Mouse (Mus musculus): ENCODE results near the gene Uqcr11.
A peak's percentile ranks its signal among the peaks of the same experiment; 100 is the strongest.

Uqcr11 gene

GRCm38 (mm10) chr10:80431570-80432386, 25.1 kb upstream of the Uqcr11 start:
- DNase-seq (ENCODE audit: low spot score): no peak

- DNase-seq (ENCODE audit: low spot score): no peak
These were observed 23.8 kb upstream of the Uqcr11 start for GRCm38 (mm10) chr10:80430375-80430980.

DNA sequence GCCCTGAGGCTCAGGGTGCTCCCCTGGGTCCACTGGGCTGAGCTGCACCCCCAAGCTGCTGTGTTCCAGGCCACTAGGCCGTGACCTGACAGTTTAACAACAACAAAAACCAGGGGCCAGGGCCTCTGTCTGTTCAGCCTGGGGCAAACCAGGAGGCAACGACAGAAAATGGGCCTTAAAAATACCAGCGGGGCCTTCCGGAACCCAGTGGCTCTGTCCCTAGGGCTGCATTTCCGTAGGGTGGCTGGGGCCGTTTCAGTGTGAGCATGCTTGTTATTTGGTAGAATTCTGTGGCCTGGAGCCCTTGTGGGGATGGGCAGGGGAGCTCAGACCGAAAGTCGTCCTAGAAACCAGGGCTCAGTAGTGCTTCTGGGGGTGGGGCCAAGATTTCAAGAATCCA, 23.2 kb upstream of the Uqcr11 start:
- no peak for DNase-seq (ENCODE audit: low spot score)

DNA sequence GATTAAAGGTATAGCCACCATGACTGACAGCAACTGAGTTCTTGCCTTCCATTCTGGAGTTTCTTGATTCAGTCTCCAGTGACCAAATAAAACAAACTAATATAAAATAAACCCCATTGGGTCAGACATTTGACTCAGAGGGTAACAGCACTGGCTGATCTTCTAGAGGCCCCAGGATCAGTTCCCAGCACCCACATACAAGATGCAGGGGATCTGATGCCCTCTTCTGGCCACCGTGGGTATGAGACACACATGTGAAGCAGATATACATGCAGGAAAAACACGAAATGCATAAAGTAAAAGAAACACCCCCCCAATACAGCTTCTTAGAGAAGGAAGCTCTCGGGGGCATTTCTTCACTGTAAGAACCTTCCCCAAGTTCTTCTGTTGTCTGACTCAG, 18.4 kb upstream of the Uqcr11 start:
- no peak for DNase-seq (ENCODE audit: low spot score)

- DNase-seq (ENCODE audit: low spot score): no peak
These were observed 16.9 kb upstream of the Uqcr11 start for GRCm38 (mm10) chr10:80423562-80423961.

GRCm38 (mm10) chr10:80421651-80422472, 15.2 kb upstream of the Uqcr11 start:
- DNase-seq (ENCODE audit: low spot score): no peak

GRCm38 (mm10) chr10:80421208-80421607, 14.6 kb upstream of the Uqcr11 start:
- no peak for DNase-seq (ENCODE audit: low spot score)

GRCm38 (mm10) chr10:80420729-80421128, 14.1 kb upstream of the Uqcr11 start:
- DNase-seq (ENCODE audit: low spot score): no peak

DNA sequence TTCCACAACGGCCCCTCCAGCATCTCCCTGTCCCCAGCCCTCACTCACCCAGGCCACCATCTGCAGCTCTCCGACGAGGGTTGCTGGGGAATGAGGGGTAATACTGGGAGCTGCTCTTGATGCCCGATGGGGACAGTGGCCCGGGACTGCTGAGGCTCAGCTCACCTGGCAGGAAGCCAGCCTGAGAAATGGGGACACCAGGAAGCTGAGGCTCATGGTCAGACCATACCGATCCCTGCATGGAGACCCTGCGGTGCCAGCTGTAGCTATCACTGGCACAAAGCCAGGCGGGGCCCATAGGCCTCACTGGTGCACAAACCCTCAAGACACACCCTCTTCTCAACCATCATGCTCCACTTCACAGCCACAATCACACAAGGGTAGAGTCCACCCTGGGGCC, 12.8 kb upstream of the Uqcr11 start:
- no peak for DNase-seq (ENCODE audit: low spot score)

- no peak for DNase-seq (ENCODE audit: low spot score)
These were observed 11.7 kb upstream of the Uqcr11 start for GRCm38 (mm10) chr10:80418311-80418710.

DNA sequence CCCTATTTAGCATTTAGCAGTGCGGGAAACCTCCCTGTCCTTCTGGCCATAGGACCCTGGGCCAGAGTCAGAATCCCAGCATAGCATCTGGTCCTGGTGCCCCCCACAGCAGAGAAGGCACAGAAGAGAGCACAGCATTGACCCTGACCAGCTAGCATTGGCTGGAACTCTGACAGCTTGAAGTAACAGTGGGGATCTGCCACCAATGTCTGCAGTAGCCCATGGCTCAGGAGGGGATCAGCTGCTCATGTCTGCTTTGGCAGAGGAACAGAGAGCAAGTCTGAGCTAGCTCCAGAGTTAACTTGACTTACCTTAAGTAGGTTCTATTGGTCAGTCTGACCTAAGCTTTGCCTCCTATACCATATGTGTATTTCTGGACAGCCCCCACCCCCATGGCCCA, 11.2 kb upstream of the Uqcr11 start:
- no peak for DNase-seq (ENCODE audit: low spot score)

DNA sequence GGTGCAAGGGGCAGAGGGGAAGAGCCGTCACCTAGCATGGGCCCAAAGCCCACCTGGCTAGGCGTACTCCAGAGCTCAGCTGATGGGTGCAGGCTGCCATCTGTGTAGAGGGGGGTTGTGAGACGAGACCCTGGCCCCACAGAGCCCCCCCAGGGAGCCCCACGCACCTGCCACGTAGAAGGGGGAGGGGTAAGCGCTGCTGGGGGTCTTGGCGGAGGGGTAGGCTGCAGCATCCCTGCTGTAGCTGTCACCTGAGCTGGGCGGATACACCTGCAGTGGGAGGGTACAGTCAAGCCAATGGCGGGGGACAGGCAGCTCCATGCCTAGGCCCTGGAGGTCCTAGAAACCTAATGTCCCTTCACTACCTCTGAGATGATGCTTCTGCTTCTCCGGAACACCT, 10.7 kb upstream of the Uqcr11 start:
- DNase-seq (ENCODE audit: low spot score): no peak

- no peak for DNase-seq (ENCODE audit: low spot score)
These were observed 8.9 kb upstream of the Uqcr11 start for GRCm38 (mm10) chr10:80415566-80415965.

DNA sequence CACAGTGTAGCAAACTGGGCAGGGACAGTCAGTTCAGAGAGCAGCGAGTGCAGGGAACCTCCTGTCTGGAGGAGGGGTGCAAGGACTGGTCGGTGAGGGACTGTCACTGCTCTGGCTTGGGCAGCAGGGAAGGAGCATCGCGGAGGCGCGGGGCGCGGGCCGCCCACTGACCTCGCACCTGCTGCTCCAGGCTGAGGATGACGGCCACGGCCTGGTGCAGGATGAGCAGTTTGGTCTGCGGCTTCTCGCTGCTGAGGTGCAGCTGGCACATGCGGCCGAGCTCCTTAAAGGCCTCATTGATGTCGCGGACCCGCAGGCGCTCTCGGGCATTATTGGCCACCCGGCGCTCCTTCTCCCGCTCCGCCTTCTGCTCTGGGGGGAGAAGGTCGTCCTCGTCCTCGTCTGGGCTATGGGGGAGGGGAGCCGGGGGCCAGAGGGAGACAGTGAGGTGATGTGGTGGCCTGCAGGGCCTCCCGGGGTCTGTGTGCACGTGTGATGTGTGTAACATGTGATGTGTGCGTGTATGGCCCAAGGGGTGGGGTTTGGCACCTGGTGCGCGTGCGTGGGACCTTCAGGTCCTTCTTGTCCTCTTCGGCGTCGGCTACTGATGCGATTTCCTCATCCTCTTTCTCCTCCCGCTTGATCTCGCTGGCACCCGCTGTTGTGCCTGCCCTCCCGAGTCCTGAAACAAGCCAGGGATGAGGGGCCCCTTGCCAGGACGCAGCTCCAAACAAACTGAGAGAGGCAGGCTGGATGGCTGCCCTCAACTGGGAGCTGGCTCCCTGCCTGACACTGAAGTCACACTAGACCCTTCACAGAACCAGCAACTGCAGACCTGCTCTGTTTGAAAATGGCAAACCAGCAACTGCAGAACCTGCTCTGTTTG, 6.3 kb upstream of the Uqcr11 start:
- peak; percentile 84 for DNase-seq (ENCODE audit: low spot score)

- DNase-seq (ENCODE audit: low spot score): no peak
These were observed 1.3 kb upstream of the Uqcr11 start for GRCm38 (mm10) chr10:80407924-80408323.

- DNase-seq (ENCODE audit: low spot score): no peak
These were observed 1.0 kb downstream of the Uqcr11 start for GRCm38 (mm10) chr10:80405481-80406173.

GRCm38 (mm10) chr10:80403044-80403692, 3.5 kb downstream of the Uqcr11 start:
- DNase-seq (ENCODE audit: low spot score): no peak

DNA sequence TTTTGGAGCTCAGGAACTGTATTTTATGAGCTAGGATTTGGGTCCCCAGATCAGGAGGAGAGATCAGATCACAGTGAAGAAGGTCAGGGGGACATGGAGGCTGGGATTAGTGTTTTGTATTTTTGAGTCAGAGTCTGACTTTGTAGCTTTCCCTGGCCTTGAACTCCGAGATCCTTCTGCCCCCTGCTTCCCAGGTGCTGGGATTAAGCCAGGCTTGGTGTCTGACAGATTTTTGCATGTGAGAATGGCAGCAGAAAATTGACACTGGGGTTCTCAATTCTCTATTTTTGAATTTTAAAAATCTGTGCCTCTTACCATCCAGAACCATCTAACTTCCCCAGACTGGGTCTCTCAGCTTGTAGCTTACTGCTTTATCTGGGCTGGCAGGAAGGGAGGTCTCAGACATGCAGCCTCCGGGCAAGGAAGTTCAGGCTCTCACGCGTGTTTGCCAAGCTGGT, 5.9 kb downstream of the Uqcr11 start:
- no peak for DNase-seq (ENCODE audit: low spot score)

- no peak for DNase-seq (ENCODE audit: low spot score)
These were observed 6.5 kb downstream of the Uqcr11 start for GRCm38 (mm10) chr10:80399973-80400703.
